Mouse (Mus musculus) CH12.LX (cell line): ENCODE measurements around the gene Nppa.
A peak's percentile ranks its signal among the peaks of the same experiment; 100 is the strongest.

Experiments used
- CTCF ChIP-seq, 2 experiments: IDR thresholded peaks in 1 of 2; conservative IDR thresholded peaks in 1 of 2; 2 replicates each; pipeline ENCODE4 v1.5.1; 2011 to 2012; ENCODE audit warnings: low read depth in 2 of 2, low read length in 2 of 2, improper control_type of control experiment in 1 of 2, inconsistent platforms in 1 of 2, mild to moderate bottlenecking in 1 of 2, moderate library complexity in 1 of 2
- GABPA ChIP-seq: IDR thresholded peaks from 2 replicates; pipeline ENCODE4 v1.6.1; 2012; ENCODE audit warnings: low read depth, low read length, improper control_type of control experiment, inconsistent platforms; ENCODE audit not compliant: insufficient replicate concordance
- MAZ ChIP-seq: IDR thresholded peaks from 2 replicates; pipeline ENCODE4 v1.6.1; 2012; ENCODE audit warnings: low read depth, mild to moderate bottlenecking, inconsistent platforms, low read length, improper control_type of control experiment, moderate library complexity
- MEF2A ChIP-seq: IDR thresholded peaks from 2 replicates; pipeline ENCODE4 v1.6.1; 2014; ENCODE audit warnings: low read depth, mild to moderate bottlenecking, inconsistent platforms, low read length, improper control_type of control experiment, borderline replicate concordance
- PAX5 ChIP-seq: IDR thresholded peaks from 2 replicates; pipeline ENCODE4 v1.6.1; 2012; ENCODE audit warnings: low read length, inconsistent platforms, mixed read lengths
- POLR2A ChIP-seq: IDR thresholded peaks from 2 replicates; pipeline ENCODE4 v1.6.1; 2011; ENCODE audit warnings: low read depth, mild to moderate bottlenecking, improper control_type of control experiment, low read length
- USF1 ChIP-seq: IDR thresholded peaks from 2 replicates; pipeline ENCODE4 v1.6.1; 2014; ENCODE audit warnings: low read depth, mild to moderate bottlenecking, inconsistent platforms, low read length, improper control_type of control experiment
- USF2 ChIP-seq: conservative IDR thresholded peaks from 2 replicates; pipeline ENCODE4 v1.6.1; 2011; ENCODE audit warnings: low read depth, low read length, improper control_type of control experiment
- ZC3H11A ChIP-seq: IDR thresholded peaks from 2 replicates; pipeline ENCODE4 v1.6.1; 2012; ENCODE audit warnings: low read depth, mild to moderate bottlenecking, inconsistent platforms, low read length, improper control_type of control experiment
- ZKSCAN1 ChIP-seq: IDR thresholded peaks from 2 replicates; pipeline ENCODE4 v1.6.1; 2012; ENCODE audit warnings: low read depth, inconsistent platforms, low read length, improper control_type of control experiment, borderline replicate concordance

DNA sequence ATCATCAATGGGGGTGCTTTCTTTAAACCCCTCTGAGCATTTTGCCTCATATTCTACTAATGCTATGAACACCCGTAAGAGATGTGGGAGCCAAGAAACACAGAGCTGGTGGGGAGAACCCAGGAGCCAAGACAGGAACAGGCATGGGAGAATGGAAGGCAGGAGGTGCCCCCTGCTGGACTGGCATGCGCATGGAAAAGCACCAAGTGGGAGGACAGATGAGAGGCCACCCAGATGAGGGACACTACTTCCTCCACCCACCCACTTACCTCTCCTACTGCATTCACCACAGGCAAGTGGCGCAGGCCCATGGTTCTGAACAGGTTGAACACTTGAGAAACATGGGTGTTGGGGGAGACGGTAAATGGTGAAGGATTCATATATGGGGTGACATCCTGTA, 7.9 kb downstream of the Nppa start:
- TF ChIP-seq MAZ = no peak
- peak in 1 of 2 experiments; percentile 70; a peak in 2 of 4 replicates for TF ChIP-seq CTCF (conservative IDR thresholded peaks at IDR 0.05 in 1 of 2, IDR thresholded peaks at IDR 0.05 in 1 of 2; ENCODE audit: low read depth in 2 of 2, low read length in 2 of 2)
- no peak for TF ChIP-seq USF1
- no peak for TF ChIP-seq USF2
- no peak for TF ChIP-seq PAX5
- TF ChIP-seq POLR2A = no peak
- no peak for TF ChIP-seq ZC3H11A
- no peak for TF ChIP-seq GABPA
- no peak for TF ChIP-seq ZKSCAN1
- no peak for TF ChIP-seq MEF2A
